Mouse (Mus musculus): ENCODE measurements at regions not wholly inside any gene's neighbourhood (a gene's known extent, or its start where the extent isn't known, plus 50 kb on each side); places are given as distances from the start of the nearest gene placed in this dataset.

- Histone ChIP-seq H3K4me3 (no peak overlapping the region), H3K27ac (no peak overlapping the region), H3K4me2 (no peak overlapping the region), H3K27me3 (0 out of 2 replicates have a peak, but pooled peaks cover 8% of the 10 kb centered on the region), H3K4me1 (replicated peaks) (peaks cover 12% of the 10 kb centered on the region), H3K9me3 (replicated peaks) (no peaks in the 10 kb centered on the region), H3K36me3 (no peaks in the 10 kb centered on the region), H3K9ac (no peak overlapping the region)
- 42% methylated on average over 4 of the region's 4 CpGs for WGBS
- no peak for ATAC-seq (replicated peaks; ENCODE audit: insufficient number of reproducible peaks, insufficient read depth, low FRiP score, low read depth)
Measured at GRCm38 (mm10) chr5:118448884-118449515, 111.5 kb upstream of the Med13l start.

- Histone ChIP-seq H3K9ac (no peak overlapping the region), H3K4me2 (no peak overlapping the region), H3K4me1 (replicated peaks) (peaks cover 11% of the 10 kb centered on the region), H3K27ac (no peak overlapping the region), H3K9me3 (replicated peaks) (no peaks in the 10 kb centered on the region), H3K36me3 (no peaks in the 10 kb centered on the region), H3K27me3 (0 out of 2 replicates have a peak, but pooled peaks cover 4% of the 10 kb centered on the region), H3K4me3 (no peak overlapping the region)
- no peak for ATAC-seq (replicated peaks; ENCODE audit: insufficient number of reproducible peaks, insufficient read depth, low FRiP score, low read depth)
- 81% methylated on average over 4 of the region's 4 CpGs for WGBS
Measured at GRCm38 (mm10) chr5:118449893-118450292, 110.6 kb upstream of the Med13l start.

- WGBS = 80% methylated on average over 2 of the region's 2 CpGs
- ATAC-seq (replicated peaks; ENCODE audit: insufficient number of reproducible peaks, insufficient read depth, low FRiP score, low read depth) = no peak
- Histone ChIP-seq H3K9ac (no peak overlapping the region), H3K4me3 (no peak overlapping the region), H3K27me3 (no peaks in the 10 kb centered on the region), H3K4me2 (no peak overlapping the region), H3K36me3 (no peaks in the 10 kb centered on the region), H3K4me1 (replicated peaks) (peaks cover 5% of the 10 kb centered on the region), H3K9me3 (replicated peaks) (no peaks in the 10 kb centered on the region), H3K27ac (no peak overlapping the region)
Measured at GRCm38 (mm10) chr5:118452052-118452451, 108.4 kb upstream of the Med13l start.

GRCm38 (mm10) chr5:118454096-118454495 is 106.4 kb upstream of the Med13l start:
- H3K9me3 ChIP-seq (replicated peaks) = no peaks in the 10 kb centered on the region
- H3K27ac ChIP-seq = no peak overlapping the region
- H3K9ac ChIP-seq = no peak overlapping the region
- H3K4me1 ChIP-seq (replicated peaks) = peaks cover 5% of the 10 kb centered on the region
- no peak overlapping the region for H3K4me3 ChIP-seq
- H3K4me2 ChIP-seq = no peak overlapping the region
- no peaks in the 10 kb centered on the region for H3K27me3 ChIP-seq
- no peak for ATAC-seq (replicated peaks; ENCODE audit: insufficient number of reproducible peaks, insufficient read depth, low FRiP score, low read depth)
- 93% methylated on average over 1 of the region's 1 CpGs for WGBS
- H3K36me3 ChIP-seq = no peaks in the 10 kb centered on the region

- H3K27ac ChIP-seq = peak overlapping the region; percentile 69; the same call in 1 of the 2 replicates
- WGBS = 3% methylated on average over 16 of the region's 16 CpGs
- ATAC-seq (replicated peaks; ENCODE audit: insufficient number of reproducible peaks, insufficient read depth, low FRiP score, low read depth) = peak; percentile 84
- H3K36me3 ChIP-seq = no peaks in the 10 kb centered on the region
- peak overlapping the region; percentile 71 for H3K4me2 ChIP-seq
- peak overlapping the region; percentile 36 for H3K4me3 ChIP-seq
- H3K4me1 ChIP-seq (replicated peaks) = peaks cover 14% of the 10 kb centered on the region
- peaks cover 21% of the 10 kb centered on the region; the same call in 1 of the 2 replicates for H3K27me3 ChIP-seq
- peak overlapping the region; percentile 36; the same call in 1 of the 2 replicates for H3K9ac ChIP-seq
- no peaks in the 10 kb centered on the region for H3K9me3 ChIP-seq (replicated peaks)
Measured at GRCm38 (mm10) chr5:118458727-118459390, 101.6 kb upstream of the Med13l start.

GRCm38 (mm10) chr5:118459391-118459792 is 101.1 kb upstream of the Med13l start:
- Histone ChIP-seq H3K4me2 (peak overlapping the region; percentile 71), H3K9me3 (replicated peaks) (no peaks in the 10 kb centered on the region), H3K4me3 (peak overlapping the region; percentile 36), H3K4me1 (replicated peaks) (peaks cover 16% of the 10 kb centered on the region), H3K27me3 (peaks cover 21% of the 10 kb centered on the region; the same call in 1 of the 2 replicates), H3K36me3 (no peaks in the 10 kb centered on the region), H3K27ac (peak overlapping the region; percentile 69), H3K9ac (peak overlapping the region; percentile 36; the same call in 1 of the 2 replicates)
- 4% methylated on average over 12 of the region's 12 CpGs for WGBS
- peak; percentile 28; the same call in 1 of the 2 replicates for ATAC-seq (replicated peaks; ENCODE audit: insufficient number of reproducible peaks, insufficient read depth, low FRiP score, low read depth)

- 50% methylated on average over 4 of the region's 4 CpGs for WGBS
- H3K4me2 ChIP-seq = no peak overlapping the region
- H3K9me3 ChIP-seq (replicated peaks) = no peaks in the 10 kb centered on the region
- peaks cover 36% of the 10 kb centered on the region for H3K4me1 ChIP-seq (replicated peaks)
- no peak overlapping the region for H3K4me3 ChIP-seq
- no peak for ATAC-seq (replicated peaks; ENCODE audit: insufficient number of reproducible peaks, insufficient read depth, low FRiP score, low read depth)
- no peaks in the 10 kb centered on the region for H3K36me3 ChIP-seq
- no peak overlapping the region for H3K27ac ChIP-seq
- peaks cover 21% of the 10 kb centered on the region; the same call in 1 of the 2 replicates for H3K27me3 ChIP-seq
- no peak overlapping the region for H3K9ac ChIP-seq
Measured at GRCm38 (mm10) chr5:118461967-118462366, 98.5 kb upstream of the Med13l start.

GRCm38 (mm10) chr5:118464931-118465801 is 95.3 kb upstream of the Med13l start:
- H3K27ac ChIP-seq = peak overlapping the region; percentile 58; the same call in 1 of the 2 replicates
- H3K9ac ChIP-seq = peak overlapping the region; percentile 6; the same call in 1 of the 2 replicates
- H3K4me3 ChIP-seq = peak overlapping the region; percentile 37
- H3K4me2 ChIP-seq = peak overlapping the region; percentile 61
- H3K27me3 ChIP-seq = peaks cover 16% of the 10 kb centered on the region; the same call in 1 of the 2 replicates
- H3K36me3 ChIP-seq = no peaks in the 10 kb centered on the region
- ATAC-seq (replicated peaks; ENCODE audit: insufficient number of reproducible peaks, insufficient read depth, low FRiP score, low read depth) = peak; percentile 70
- H3K4me1 ChIP-seq (replicated peaks) = peaks cover 28% of the 10 kb centered on the region
- H3K9me3 ChIP-seq (replicated peaks) = no peaks in the 10 kb centered on the region
- 10% methylated on average over 22 of the region's 22 CpGs for WGBS

- peaks cover 28% of the 10 kb centered on the region for H3K4me1 ChIP-seq (replicated peaks)
- ATAC-seq (replicated peaks; ENCODE audit: insufficient number of reproducible peaks, insufficient read depth, low FRiP score, low read depth) = no peak
Measured at GRCm38 (mm10) chr5:118465991-118466750, 94.3 kb upstream of the Med13l start.

GRCm38 (mm10) chr5:118468739-118469138 is 91.7 kb upstream of the Med13l start:
- 45% methylated on average over 4 of the region's 4 CpGs for WGBS
- no peak overlapping the region for H3K27ac ChIP-seq
- no peak overlapping the region for H3K9ac ChIP-seq
- H3K4me2 ChIP-seq = no peak overlapping the region
- H3K9me3 ChIP-seq (replicated peaks) = no peaks in the 10 kb centered on the region
- peaks cover 41% of the 10 kb centered on the region for H3K4me1 ChIP-seq (replicated peaks)
- ATAC-seq (replicated peaks; ENCODE audit: insufficient number of reproducible peaks, insufficient read depth, low FRiP score, low read depth) = no peak
- no peak overlapping the region for H3K4me3 ChIP-seq
- no peaks in the 10 kb centered on the region for H3K27me3 ChIP-seq
- H3K36me3 ChIP-seq = no peaks in the 10 kb centered on the region

More at GRCm38 (mm10) chr5:118465991-118466750, 94.3 kb upstream of the Med13l start:
- Histone ChIP-seq H3K27ac (peak overlapping the region; percentile 58; the same call in 1 of the 2 replicates), H3K36me3 (no peaks in the 10 kb centered on the region), H3K9ac (peak overlapping the region; percentile 16; the same call in 1 of the 2 replicates), H3K27me3 (0 out of 2 replicates have a peak, but pooled peaks cover 6% of the 10 kb centered on the region), H3K9me3 (replicated peaks) (no peaks in the 10 kb centered on the region), H3K4me3 (peak overlapping the region; percentile 37), H3K4me2 (peak overlapping the region; percentile 61)
- 17% methylated on average over 10 of the region's 10 CpGs for WGBS

Data from heart, embryonic 15.5 days (tissue).